Mouse (Mus musculus) thymus, adult 2 months (tissue): ENCODE measurements around the gene Repin1.

Experiments
- CTCF ChIP-seq: fragments of 200-500 bp; IDR thresholded peaks from 2 replicates; pipeline ENCODE4 v1.5.1; 2012; ENCODE audit warnings: mild to moderate bottlenecking, control low read depth, low read length, moderate library complexity, borderline replicate concordance; ENCODE audit not compliant: control insufficient read depth, poor library complexity, insufficient read depth; ENCODE audit errors: extremely low read depth
- POLR2A ChIP-seq: fragments of 200-500 bp; IDR thresholded peaks from 2 replicates; pipeline ENCODE4 v1.6.1; 2012; ENCODE audit warnings: mild to moderate bottlenecking, low read length, control low read depth, moderate library complexity; ENCODE audit not compliant: control insufficient read depth, poor library complexity, insufficient read depth; ENCODE audit errors: extremely low read depth

DNA sequence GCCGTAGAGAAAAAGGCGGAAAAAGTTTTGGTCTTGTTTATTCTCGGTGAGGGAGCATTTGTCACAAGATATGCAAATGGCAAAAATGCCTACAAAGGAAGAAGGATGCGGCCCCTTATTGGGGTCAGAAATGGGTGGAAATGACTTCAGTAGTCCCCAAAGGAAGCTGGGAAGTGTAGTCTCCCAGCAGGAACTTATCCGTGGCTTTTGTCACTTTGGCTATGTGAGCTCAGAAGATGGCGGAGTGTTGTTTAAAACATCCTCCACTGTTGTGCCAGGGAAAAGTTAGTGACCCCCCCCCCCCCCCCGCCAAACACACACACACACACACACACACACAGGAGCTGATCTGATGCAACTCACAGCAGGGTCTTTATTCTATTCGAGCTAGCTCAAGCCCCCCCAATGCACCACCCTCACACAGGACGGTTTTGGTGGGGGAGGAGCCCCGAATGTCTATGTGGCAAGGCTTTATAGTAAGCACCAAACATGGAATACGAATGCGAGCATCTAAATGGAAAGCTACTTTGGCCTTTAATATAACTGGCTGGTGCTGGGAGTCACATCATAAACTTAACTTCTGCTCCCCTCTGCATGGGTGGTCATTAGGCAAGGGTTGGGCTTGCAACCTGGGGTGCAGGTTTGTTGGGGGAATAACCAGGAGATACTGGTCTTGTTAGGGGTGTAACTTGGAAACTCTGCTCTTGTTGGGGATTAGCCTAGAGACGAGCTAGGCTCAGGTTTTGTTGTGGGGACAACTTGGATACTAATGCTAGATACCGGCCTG is 38.4 kb upstream of the Repin1 start:
- TF ChIP-seq CTCF (no peak), POLR2A (no peak)
